Mouse (Mus musculus) midbrain, embryonic 10.5 days (tissue): Measurements from ENCODE around the gene Rasgef1c. TPM values are rescaled to one million over a fixed set of nuclear protein-coding genes. Genes with fewer than 3 reads are reported as not detected.
A peak's percentile ranks its signal among the peaks of the same experiment; 100 is the strongest.

Source experiments
- DNase-seq: peaks from one replicate; pipeline ENCODE4 v3.0.0-alpha.2; 2017; ENCODE audit warnings: low spot score
- H3K27ac ChIP-seq: fragments of 300-500 bp; sonication (generic); replicated peaks from 2 replicates; pipeline ENCODE4 v1.5.1; 2016; ENCODE audit warnings: mild to moderate bottlenecking
- H3K27me3 ChIP-seq: fragments of 300-500 bp; sonication (generic); 2 replicates; pipeline ENCODE4 v1.6.1; 2016; ENCODE audit warnings: low read depth, mild to moderate bottlenecking; ENCODE audit not compliant: poor library complexity, severe bottlenecking
- H3K36me3 ChIP-seq: fragments of 300-500 bp; sonication (generic); 2 replicates; pipeline ENCODE4 v1.6.1; 2016; ENCODE audit warnings: mild to moderate bottlenecking, moderate library complexity
- H3K4me1 ChIP-seq: fragments of 300-500 bp; sonication (generic); 2 replicates; pipeline ENCODE4 v1.6.1; 2016
- H3K4me3 ChIP-seq: fragments of 300-500 bp; sonication (generic); 2 replicates; pipeline ENCODE4 v1.5.1; 2016; ENCODE audit warnings: mild to moderate bottlenecking, moderate library complexity
- H3K9me3 ChIP-seq: fragments of 300-500 bp; sonication (generic); replicated peaks from 2 replicates; pipeline ENCODE4 v1.6.1; 2016; ENCODE audit warnings: mild to moderate bottlenecking
- WGBS: fragments of 180-500 bp; shearing (Covaris S2); methylation state at CpG from one replicate; pipeline ENCODE4 v1.1.7; 2016; 5-methylcytosine and 5-hydroxymethylcytosine counted together
- polyA plus RNA-seq: library from polyadenylated mRNA; unstranded; fragments of >200 nt; fragmentation: Nextera tagmentation; extraction: Ambion mirVana; gene quantifications from 2 replicates; pipeline ENCODE4 v1.2.1, GENCODE M21; 2016

The Rasgef1c gene
- polyA plus RNA-seq, 1 experiment from 2014 or later = 0.23 TPM

DNA sequence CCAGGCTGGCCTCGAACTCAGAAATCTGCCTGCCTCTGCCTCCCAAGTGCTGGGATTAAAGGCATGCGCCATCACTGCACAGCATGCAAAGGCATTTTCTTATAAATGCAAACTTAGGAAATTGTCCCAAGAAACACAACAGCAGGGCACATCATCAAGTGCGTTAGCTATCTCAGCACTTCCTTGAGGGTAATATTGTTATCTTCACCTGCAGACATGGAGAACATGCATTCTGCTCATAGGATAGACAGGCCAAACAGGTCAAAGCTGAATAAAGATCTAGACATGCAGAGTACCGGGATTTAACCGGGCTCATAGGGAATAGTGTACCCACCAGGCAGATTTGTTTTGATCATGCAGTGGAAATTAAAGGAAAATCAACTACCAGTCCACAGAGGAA, 9.6 kb upstream of the Rasgef1c start:
- Histone ChIP-seq H3K9me3 (no peaks in the 10 kb centered on the region; the same call in 1 of the 2 replicates), H3K36me3 (peaks cover 10% of the 10 kb centered on the region), H3K4me3 (no peak overlapping the region), H3K27ac (no peak overlapping the region), H3K27me3 (no peaks in the 10 kb centered on the region), H3K4me1 (no peaks in the 10 kb centered on the region)
- 91% methylated on average over 5 of the region's 5 CpGs for WGBS
- no peak for DNase-seq

- DNase-seq = no peak
- peaks cover 1% of the 10 kb centered on the region; the same call in 1 of the 2 replicates for H3K27me3 ChIP-seq
- 87% methylated on average over 11 of the region's 11 CpGs for WGBS
- no peak overlapping the region for H3K27ac ChIP-seq
- H3K4me3 ChIP-seq = no peak overlapping the region
- no peaks in the 10 kb centered on the region; the same call in 1 of the 2 replicates for H3K9me3 ChIP-seq
- no peaks in the 10 kb centered on the region for H3K36me3 ChIP-seq
- H3K4me1 ChIP-seq = no peaks in the 10 kb centered on the region
Observed at GRCm38 (mm10) chr11:49893806-49894205, 7.8 kb upstream of the Rasgef1c start.

- Histone ChIP-seq H3K4me1 (peaks cover under 1% of the 10 kb centered on the region), H3K4me3 (no peak overlapping the region), H3K9me3 (no peaks in the 10 kb centered on the region; the same call in 1 of the 2 replicates), H3K36me3 (no peaks in the 10 kb centered on the region), H3K27ac (no peak overlapping the region), H3K27me3 (peaks cover 24% of the 10 kb centered on the region)
- WGBS = 66% methylated on average over 6 of the region's 6 CpGs
- no peak for DNase-seq
Observed at GRCm38 (mm10) chr11:49895966-49896590, 5.6 kb upstream of the Rasgef1c start.

DNA sequence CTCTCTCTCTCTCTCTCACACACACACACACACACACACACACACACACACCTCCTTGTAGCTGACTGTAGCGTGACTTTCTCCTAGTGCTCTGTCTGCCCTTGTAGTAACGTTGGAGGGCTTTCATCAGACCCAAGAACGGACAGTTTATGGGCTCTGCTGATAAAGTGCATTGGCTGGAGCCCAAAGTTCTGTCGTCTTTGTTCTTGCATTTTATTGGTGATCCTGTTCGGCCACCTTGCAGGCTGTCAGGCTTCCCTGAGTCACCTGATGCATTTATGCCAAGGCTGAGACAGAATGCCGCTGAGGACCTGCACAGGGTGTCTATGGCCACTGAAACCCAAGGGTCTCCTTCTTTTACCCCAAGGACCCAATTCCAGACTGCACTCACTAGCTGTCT, 1.6 kb upstream of the Rasgef1c start:
- WGBS = 87% methylated on average over 6 of the region's 6 CpGs
- peaks cover 48% of the 10 kb centered on the region for H3K27me3 ChIP-seq
- no peak overlapping the region for H3K27ac ChIP-seq
- peaks cover 15% of the 10 kb centered on the region for H3K4me1 ChIP-seq
- H3K9me3 ChIP-seq = no peaks in the 10 kb centered on the region; the same call in 1 of the 2 replicates
- no peak for DNase-seq
- H3K36me3 ChIP-seq = no peaks in the 10 kb centered on the region
- H3K4me3 ChIP-seq = no peak overlapping the region

GRCm38 (mm10) chr11:49900962-49901658, 525 bp upstream of the Rasgef1c start:
- no peaks in the 10 kb centered on the region for H3K36me3 ChIP-seq
- H3K27ac ChIP-seq = peak overlapping the region; percentile 55; the same call in 1 of the 2 replicates

GRCm38 (mm10) chr11:49903333-49903732, 1.7 kb downstream of the Rasgef1c start:
- Histone ChIP-seq H3K9me3 (no peaks in the 10 kb centered on the region), H3K27ac (no peak overlapping the region), H3K4me1 (peaks cover 15% of the 10 kb centered on the region), H3K27me3 (peaks cover 48% of the 10 kb centered on the region), H3K36me3 (no peaks in the 10 kb centered on the region), H3K4me3 (no peak overlapping the region)
- peak; percentile 44 for DNase-seq
- 16% methylated on average over 7 of the region's 7 CpGs for WGBS

More at GRCm38 (mm10) chr11:49900962-49901658, 525 bp upstream of the Rasgef1c start:
- no peak for DNase-seq
- Histone ChIP-seq H3K9me3 (no peaks in the 10 kb centered on the region; the same call in 1 of the 2 replicates), H3K27me3 (peaks cover 48% of the 10 kb centered on the region), H3K4me3 (peak overlapping the region; percentile 77), H3K4me1 (peaks cover 15% of the 10 kb centered on the region)
- 35% methylated on average over 15 of the region's 15 CpGs for WGBS

DNA sequence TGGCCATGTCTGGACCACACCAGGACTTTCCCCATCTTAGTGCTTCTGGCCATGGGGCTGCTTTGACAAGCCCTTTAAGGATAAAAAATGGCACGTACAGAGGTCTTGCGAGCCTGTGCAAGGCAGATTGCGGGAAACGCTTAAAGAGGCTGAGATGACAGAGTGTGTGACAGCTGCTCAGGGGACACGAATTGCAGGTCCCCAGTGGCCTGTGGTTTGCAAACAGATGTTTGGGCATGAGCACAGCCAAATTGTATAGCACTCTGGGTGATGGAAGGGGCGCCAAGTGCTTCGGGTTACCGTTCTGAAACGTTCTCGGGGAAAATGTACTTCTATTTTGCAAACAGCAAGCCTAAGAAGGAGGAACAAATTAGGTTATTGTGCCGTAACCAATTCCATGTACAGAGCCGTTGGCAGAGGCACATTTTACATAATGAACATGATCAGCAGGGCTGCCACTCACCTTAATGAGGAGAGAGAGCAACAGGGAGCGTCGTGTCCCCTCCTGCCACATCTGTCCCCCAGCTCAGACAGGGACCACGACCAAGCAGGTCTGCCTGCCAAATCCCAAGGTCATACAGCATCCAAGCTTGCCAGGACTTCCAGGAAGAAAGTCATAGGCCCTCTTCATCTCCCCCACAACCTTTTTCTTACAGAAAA, 17.0 kb downstream of the Rasgef1c start:
- Histone ChIP-seq H3K4me1 (no peaks in the 10 kb centered on the region), H3K27ac (no peak overlapping the region), H3K36me3 (no peaks in the 10 kb centered on the region), H3K4me3 (no peak overlapping the region), H3K27me3 (no peaks in the 10 kb centered on the region), H3K9me3 (no peaks in the 10 kb centered on the region)
- 85% methylated on average over 15 of the region's 15 CpGs for WGBS
- no peak for DNase-seq

- Histone ChIP-seq H3K4me3 (no peak overlapping the region), H3K27me3 (no peaks in the 10 kb centered on the region), H3K36me3 (no peaks in the 10 kb centered on the region), H3K9me3 (no peaks in the 10 kb centered on the region), H3K27ac (no peak overlapping the region), H3K4me1 (no peaks in the 10 kb centered on the region)
- no peak for DNase-seq
- WGBS = 85% methylated on average over 6 of the region's 6 CpGs
Observed at GRCm38 (mm10) chr11:49919304-49919703, 17.7 kb downstream of the Rasgef1c start.

- 83% methylated on average over 9 of the region's 9 CpGs for WGBS
- Histone ChIP-seq H3K4me1 (no peaks in the 10 kb centered on the region), H3K36me3 (no peaks in the 10 kb centered on the region), H3K4me3 (no peak overlapping the region), H3K27ac (no peak overlapping the region), H3K9me3 (no peaks in the 10 kb centered on the region), H3K27me3 (no peaks in the 10 kb centered on the region)
- DNase-seq = no peak
Observed at GRCm38 (mm10) chr11:49923539-49923938, 21.9 kb downstream of the Rasgef1c start.

DNA sequence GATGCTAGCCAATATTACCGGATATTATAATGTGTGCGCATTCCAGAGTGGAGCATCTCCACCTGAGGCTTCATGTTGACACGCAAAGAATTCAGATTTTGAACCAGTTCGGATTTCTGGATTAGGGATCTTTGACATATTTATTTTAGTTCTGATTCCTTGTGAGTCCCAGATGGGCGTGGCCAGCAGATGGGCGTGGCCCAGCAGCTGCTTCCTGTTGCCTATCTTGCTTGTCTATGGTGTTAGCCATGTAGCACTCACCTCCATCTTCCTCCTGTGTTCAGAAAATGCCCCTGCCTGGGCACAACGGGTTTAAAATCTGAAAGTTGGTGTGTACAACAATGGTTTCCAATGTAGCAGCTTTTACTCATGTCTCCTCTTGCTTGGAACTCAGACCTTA, 24.5 kb downstream of the Rasgef1c start:
- WGBS = 81% methylated on average over 7 of the region's 7 CpGs
- Histone ChIP-seq H3K4me1 (peaks cover 3% of the 10 kb centered on the region), H3K9me3 (no peaks in the 10 kb centered on the region), H3K36me3 (no peaks in the 10 kb centered on the region), H3K27ac (no peak overlapping the region), H3K27me3 (no peaks in the 10 kb centered on the region), H3K4me3 (no peak overlapping the region)
- DNase-seq = no peak

DNA sequence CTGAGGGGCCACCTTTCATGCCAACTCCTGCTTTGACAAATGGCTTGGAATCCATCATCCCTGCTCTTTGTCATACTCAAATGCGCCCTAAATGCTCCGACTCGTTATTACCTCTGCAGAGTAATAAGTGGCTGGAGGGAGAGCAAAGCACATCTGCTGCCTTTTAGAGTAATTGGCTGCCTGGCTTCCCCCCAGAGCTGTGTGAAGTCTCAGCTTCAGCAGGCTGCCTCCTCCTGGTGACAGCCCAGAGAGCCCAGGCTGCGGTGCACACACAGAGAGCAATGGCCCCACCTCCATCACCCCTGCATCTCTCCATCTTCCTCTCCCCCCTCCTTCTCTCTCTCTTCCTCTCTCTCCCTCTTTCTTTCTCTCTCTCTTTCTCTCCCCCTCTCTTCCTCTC, 25.5 kb downstream of the Rasgef1c start:
- Histone ChIP-seq H3K27me3 (no peaks in the 10 kb centered on the region), H3K4me1 (peaks cover 13% of the 10 kb centered on the region), H3K4me3 (no peak overlapping the region), H3K36me3 (no peaks in the 10 kb centered on the region), H3K9me3 (no peaks in the 10 kb centered on the region), H3K27ac (no peak overlapping the region)
- WGBS = 60% methylated on average over 4 of the region's 4 CpGs
- no peak for DNase-seq

DNA sequence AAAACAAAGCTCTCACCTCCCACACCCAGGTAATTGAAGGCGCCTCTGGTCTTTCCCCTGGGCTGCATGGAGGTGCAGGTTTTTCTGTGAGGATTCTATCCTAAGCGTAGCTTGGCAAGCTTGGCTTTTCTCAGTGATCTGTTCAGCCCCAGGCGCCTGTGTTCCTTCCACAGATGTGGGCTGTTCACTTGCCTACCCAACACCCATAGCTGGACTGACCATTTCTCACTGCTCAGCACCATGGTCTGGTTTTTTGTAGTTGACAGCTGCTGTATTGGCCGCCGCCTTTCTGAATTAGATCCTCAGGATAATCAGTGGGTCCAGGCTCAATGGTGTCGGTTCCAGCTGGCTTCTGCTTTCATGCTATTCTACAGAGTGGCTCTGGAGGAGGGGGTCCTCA, 26.0 kb downstream of the Rasgef1c start:
- Histone ChIP-seq H3K9me3 (no peaks in the 10 kb centered on the region), H3K36me3 (no peaks in the 10 kb centered on the region), H3K4me3 (no peak overlapping the region), H3K27ac (no peak overlapping the region), H3K4me1 (peaks cover 14% of the 10 kb centered on the region), H3K27me3 (no peaks in the 10 kb centered on the region)
- DNase-seq = no peak
- WGBS = 82% methylated on average over 6 of the region's 6 CpGs
